Mouse (Mus musculus) liver, embryonic 11.5 days (tissue): ENCODE data around the gene Hapln4. TPM values are rescaled to one million over a fixed set of nuclear protein-coding genes. Genes with fewer than 3 reads are reported as not detected.

Experiments used
- ATAC-seq: fragments of 200-750 bp; cut with Nextera tagmentation; replicated peaks from 2 replicates; pipeline ENCODE4 v1.8.0; 2017; ENCODE audit warnings: moderate number of reproducible peaks, mild to moderate bottlenecking, moderate TSS enrichment, moderate library complexity; ENCODE audit not compliant: low FRiP score
- DNase-seq: peaks from one replicate; pipeline ENCODE4 v3.0.0-alpha.2; 2017; ENCODE audit warnings: low spot score
- H3K27ac ChIP-seq: fragments of 300-500 bp; sonication (generic); 2 replicates; pipeline ENCODE4 v1.5.1; 2014; ENCODE audit warnings: mild to moderate bottlenecking, low read depth, low read length, control low read depth
- H3K27me3 ChIP-seq: fragments of 300-500 bp; sonication (generic); replicated peaks from 2 replicates; pipeline ENCODE4 v1.6.1; 2014; ENCODE audit warnings: low read length, mixed read lengths; ENCODE audit not compliant: control insufficient read depth, insufficient read depth
- H3K36me3 ChIP-seq: fragments of 300-500 bp; sonication (generic); 2 replicates; pipeline ENCODE4 v1.6.1; 2014; ENCODE audit warnings: mild to moderate bottlenecking, low read length, moderate library complexity, mixed read lengths; ENCODE audit not compliant: control insufficient read depth, insufficient read depth
- H3K4me1 ChIP-seq: fragments of 300-500 bp; sonication (generic); replicated peaks from 2 replicates; pipeline ENCODE4 v1.6.1; 2014; ENCODE audit warnings: low read length, mixed read lengths; ENCODE audit not compliant: control insufficient read depth, insufficient read depth
- H3K4me2 ChIP-seq: fragments of 300-500 bp; sonication (generic); 2 replicates; pipeline ENCODE4 v1.6.1; 2014; ENCODE audit warnings: mild to moderate bottlenecking, control low read depth, moderate library complexity
- H3K4me3 ChIP-seq: fragments of 300-500 bp; sonication (generic); 2 replicates; pipeline ENCODE4 v1.5.1; 2014; ENCODE audit warnings: low read depth, low read length, control low read depth
- H3K9ac ChIP-seq: fragments of 300-500 bp; sonication (generic); 2 replicates; pipeline ENCODE4 v1.6.1; 2014; ENCODE audit warnings: low read depth, low read length, control low read depth
- H3K9me3 ChIP-seq: fragments of 300-500 bp; sonication (generic); 2 replicates; pipeline ENCODE4 v1.6.1; 2016; ENCODE audit warnings: low read length, inconsistent platforms, mixed read lengths; ENCODE audit not compliant: control insufficient read depth
- WGBS: fragments of 180-500 bp; shearing (Covaris S2); extraction: QIAGEN DNeasy Blood & Tissue Kit; methylation state at CpG from one replicate; pipeline ENCODE4 v1.1.7; 2014; 5-methylcytosine and 5-hydroxymethylcytosine counted together
- polyA plus RNA-seq: library from polyadenylated mRNA; unstranded; fragments of >200 nt; fragmentation: Nextera tagmentation; extraction: Ambion mirVana; gene quantifications from 2 replicates; pipeline ENCODE4 v1.2.1, GENCODE M21; 2014

Hapln4 gene
- polyA plus RNA-seq, 1 experiment from 2014 or later, result 0.27 TPM

DNA sequence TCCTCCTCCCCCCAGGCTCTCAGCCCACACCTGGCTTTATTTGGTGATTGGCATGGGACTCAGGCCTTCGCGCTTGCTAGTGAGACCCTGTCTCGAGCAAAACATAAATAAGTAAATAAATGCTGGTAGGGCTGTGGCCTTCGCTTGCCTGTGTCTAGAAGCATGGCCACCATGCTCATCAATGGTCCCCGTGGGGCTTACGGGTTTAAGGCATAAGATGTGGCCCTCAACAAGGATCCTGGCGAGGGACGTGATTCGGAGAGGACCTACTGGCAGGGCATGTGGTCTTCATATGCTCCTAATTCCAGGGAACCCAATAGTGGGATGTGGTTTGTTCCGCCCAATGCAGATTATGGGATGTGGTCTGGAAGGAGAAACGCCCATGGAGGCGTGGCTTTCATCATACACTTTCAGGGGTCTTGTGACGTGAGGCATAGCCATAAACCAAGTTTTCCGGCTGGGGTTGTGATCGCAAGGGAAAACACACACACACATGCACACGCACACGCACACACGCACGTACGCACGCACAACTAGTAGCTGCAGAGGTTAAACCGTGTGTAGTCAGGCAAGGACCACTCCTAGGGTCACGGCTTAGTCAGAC lies 28.0 kb downstream of the Hapln4 start:
- H3K4me2 ChIP-seq, result no peak overlapping the region
- no peak overlapping the region for H3K27ac ChIP-seq
- no peak for DNase-seq
- peaks cover 78% of the 10 kb centered on the region for H3K27me3 ChIP-seq
- H3K9ac ChIP-seq, result no peak overlapping the region
- no peaks in the 10 kb centered on the region for H3K36me3 ChIP-seq
- WGBS, result 46% methylated on average over 23 of the region's 23 CpGs
- no peak for ATAC-seq
- no peaks in the 10 kb centered on the region for H3K4me1 ChIP-seq
- no peaks in the 10 kb centered on the region for H3K9me3 ChIP-seq
- no peak overlapping the region for H3K4me3 ChIP-seq

DNA sequence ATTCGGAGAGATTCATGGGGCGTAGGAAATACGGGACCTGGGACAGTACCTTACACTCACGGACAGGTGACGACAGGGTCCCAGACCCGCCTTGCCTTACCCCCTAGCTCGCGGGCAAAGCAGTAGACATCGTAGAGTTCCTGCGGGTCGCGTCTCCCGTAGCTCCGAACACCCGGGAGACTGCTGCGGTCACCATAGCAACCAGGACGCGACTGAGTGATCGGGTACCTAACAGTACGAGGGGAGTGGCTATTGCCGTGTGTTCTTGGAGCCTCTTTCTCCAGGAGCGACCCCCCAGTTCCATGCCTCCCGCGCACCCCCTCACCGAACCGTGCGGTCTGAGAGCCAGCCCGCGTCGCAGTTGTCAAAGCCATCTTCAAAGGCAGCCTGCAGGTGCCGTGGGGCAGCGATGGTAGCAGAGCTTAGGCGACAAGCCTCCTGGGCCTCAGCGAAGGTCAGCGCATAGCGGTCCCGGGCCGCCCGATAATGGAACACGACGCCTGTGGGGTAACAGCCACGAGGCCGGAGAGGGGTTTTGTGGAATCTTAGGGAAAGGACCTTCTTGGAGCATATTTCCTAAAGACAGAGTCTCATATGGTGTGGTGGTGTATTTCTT lies 29.3 kb downstream of the Hapln4 start:
- 11% methylated on average over 43 of the region's 43 CpGs for WGBS
- Histone ChIP-seq H3K36me3 (no peaks in the 10 kb centered on the region), H3K27me3 (peaks cover 88% of the 10 kb centered on the region), H3K27ac (no peak overlapping the region), H3K4me2 (no peak overlapping the region), H3K4me3 (no peak overlapping the region), H3K9me3 (no peaks in the 10 kb centered on the region), H3K4me1 (no peaks in the 10 kb centered on the region), H3K9ac (no peak overlapping the region)
- no peak for DNase-seq
- no peak for ATAC-seq

DNA sequence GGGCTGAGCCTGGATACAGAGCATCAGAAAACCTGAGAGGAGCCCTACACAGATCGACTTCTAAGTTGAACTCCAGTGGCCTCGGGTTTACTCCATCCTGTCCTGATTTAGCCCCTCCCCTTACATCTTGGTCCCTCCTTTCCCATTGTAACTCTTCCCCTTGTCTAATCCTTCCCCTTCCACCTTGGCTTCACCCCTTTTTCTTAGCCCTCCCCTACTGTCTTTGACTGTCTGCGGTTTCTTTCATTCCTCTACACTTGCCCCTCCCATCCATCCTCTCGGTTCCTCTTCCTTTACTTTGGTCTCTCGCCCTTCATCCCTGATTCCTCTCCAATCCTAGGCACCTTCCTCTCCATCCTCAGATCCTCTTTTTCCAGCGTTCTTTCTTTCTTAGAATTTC lies 31.2 kb downstream of the Hapln4 start:
- H3K27ac ChIP-seq, result no peak overlapping the region
- no peaks in the 10 kb centered on the region for H3K9me3 ChIP-seq
- no peak for DNase-seq
- H3K4me3 ChIP-seq, result no peak overlapping the region
- 25% methylated on average over 6 of the region's 6 CpGs for WGBS
- no peak overlapping the region for H3K4me2 ChIP-seq
- H3K9ac ChIP-seq, result no peak overlapping the region
- no peaks in the 10 kb centered on the region for H3K4me1 ChIP-seq
- peaks cover 99% of the 10 kb centered on the region for H3K27me3 ChIP-seq
- no peak for ATAC-seq
- H3K36me3 ChIP-seq, result no peaks in the 10 kb centered on the region

DNA sequence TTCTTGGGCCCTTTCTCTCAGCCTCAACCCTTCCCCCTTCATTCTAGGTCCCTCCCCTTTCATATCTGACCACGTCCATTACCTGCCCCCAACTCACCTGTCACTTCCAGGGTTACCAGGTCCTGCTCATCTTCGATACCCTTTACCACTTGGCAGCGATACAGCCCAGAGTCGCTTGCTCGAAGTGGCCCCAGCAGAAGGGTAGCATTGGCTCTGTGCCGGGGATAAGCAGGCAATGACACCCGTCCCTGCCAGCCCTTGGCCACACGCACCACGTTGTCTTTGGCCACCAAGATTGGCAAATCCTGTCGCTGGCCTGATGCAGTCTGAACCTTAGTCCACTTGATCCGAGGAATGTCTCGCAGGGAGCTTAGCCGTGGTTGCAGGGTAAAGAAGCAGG lies 31.6 kb downstream of the Hapln4 start:
- H3K9ac ChIP-seq, result no peak overlapping the region
- no peaks in the 10 kb centered on the region for H3K9me3 ChIP-seq
- no peaks in the 10 kb centered on the region for H3K4me1 ChIP-seq
- H3K4me3 ChIP-seq, result no peak overlapping the region
- peaks cover 99% of the 10 kb centered on the region for H3K27me3 ChIP-seq
- no peak overlapping the region for H3K4me2 ChIP-seq
- H3K27ac ChIP-seq, result no peak overlapping the region
- H3K36me3 ChIP-seq, result no peaks in the 10 kb centered on the region
- WGBS, result 61% methylated on average over 13 of the region's 13 CpGs
- ATAC-seq (no peak), DNase-seq (no peak)

DNA sequence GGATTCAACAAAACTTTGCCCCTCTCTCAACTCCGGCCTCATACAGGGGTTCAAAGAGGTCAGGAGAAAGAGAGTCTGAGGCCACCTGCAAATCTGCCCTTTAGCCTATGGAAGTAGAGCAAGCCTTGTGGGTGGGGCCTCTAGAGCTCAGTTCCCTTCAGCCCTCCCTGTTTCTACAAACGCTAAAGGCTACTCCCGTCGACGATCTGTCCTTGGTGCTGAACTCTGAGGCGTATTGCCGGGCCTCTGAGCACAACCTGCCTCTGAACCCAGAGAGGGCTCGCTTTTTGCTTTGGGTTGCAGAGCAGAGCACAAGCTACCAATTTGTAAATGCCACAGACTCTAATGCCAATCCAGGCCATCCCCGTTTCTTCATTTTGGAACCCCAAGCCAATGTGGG lies 34.4 kb downstream of the Hapln4 start:
- ATAC-seq (no peak), DNase-seq (peak; percentile 45)
- Histone ChIP-seq H3K4me2 (no peak overlapping the region), H3K36me3 (no peaks in the 10 kb centered on the region), H3K9ac (no peak overlapping the region), H3K27me3 (peaks cover 91% of the 10 kb centered on the region), H3K27ac (no peak overlapping the region), H3K4me3 (no peak overlapping the region), H3K9me3 (no peaks in the 10 kb centered on the region), H3K4me1 (no peaks in the 10 kb centered on the region)
- WGBS, result 6% methylated on average over 9 of the region's 9 CpGs

DNA sequence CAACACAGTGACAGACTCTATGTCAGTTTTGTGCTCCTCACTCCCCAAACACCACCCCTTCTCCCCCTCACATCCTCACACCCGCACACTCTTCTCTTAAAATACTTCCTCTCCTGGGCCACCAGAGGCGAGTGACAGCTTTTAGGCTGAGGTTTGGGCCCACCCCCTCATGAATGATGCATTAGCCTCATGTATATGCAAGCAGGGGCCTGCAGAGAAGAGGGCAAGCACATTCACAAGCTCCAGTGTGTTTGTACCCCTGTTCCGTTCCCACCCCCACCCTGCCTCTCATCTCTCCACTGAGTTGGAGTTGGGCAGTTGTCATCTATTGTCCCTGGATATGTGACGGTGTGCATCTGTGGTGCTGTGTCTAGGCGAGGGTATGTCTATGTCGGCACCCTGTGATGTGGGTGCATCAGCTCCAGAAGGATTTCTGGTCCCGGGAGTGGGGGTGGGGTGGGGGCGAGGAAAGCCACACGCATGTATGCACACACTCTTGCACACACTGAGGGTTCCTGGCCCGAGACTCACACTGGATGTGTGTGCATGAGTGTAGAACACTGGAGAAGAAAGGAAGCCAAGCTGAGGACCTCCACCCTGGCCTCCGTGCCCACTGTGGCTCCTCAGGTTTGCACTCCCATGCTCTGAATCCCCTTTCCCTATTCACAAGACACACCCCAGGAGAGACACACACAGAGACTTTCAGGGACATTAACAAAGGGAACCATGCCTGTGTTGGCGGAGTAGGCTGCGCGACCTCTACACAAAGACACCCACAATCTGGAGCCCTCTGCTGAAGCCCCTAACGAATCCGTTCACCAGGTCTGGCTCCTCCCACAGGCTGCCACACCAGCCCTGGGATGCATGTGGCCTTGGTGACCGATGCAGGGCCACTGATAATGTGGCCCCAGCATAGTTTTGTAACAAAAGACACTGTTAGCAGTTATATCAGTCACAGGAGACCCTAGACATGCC lies 35.8 kb downstream of the Hapln4 start:
- whole genome bisulfite sequencing, result 19% methylated on average over 17 of the region's 17 CpGs
- ATAC-seq, result no peak

DNA sequence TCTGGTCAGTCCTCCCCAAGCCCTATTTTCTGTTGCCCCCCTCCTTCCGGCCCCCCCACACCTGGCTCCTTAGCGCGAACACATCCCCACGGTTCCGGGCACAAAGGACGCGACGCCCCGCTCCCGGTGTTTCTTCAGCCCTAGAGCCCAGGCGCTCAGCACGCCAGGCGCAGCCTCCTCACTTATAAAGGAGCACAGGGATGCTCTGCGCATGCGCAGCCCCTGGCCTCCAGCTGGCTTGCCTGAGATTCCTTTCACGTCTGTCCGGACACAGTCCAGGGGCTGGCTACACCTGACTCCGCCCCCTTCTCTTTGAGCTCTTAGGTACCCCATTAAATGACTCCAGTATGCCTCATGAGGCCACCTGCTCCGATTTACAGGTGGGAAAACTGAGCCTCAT lies 37.4 kb downstream of the Hapln4 start, which contains the start of gene Ncan:
Gene Ncan (minus strand): TSS at position 207 of the 400 bp plus-strand sequence.
- no peak within 1 kb of the TSS for H3K9ac ChIP-seq
- H3K4me1 ChIP-seq, result no peaks in the 10 kb centered on the region
- DNase-seq (no peak), ATAC-seq (no peak)
- H3K36me3 ChIP-seq, result no peaks in the 10 kb centered on the region
- WGBS, result 6% methylated on average over 19 of the region's 19 CpGs
- no peaks in the 10 kb centered on the region for H3K9me3 ChIP-seq
- no peak within 1 kb of the TSS for H3K4me3 ChIP-seq
- H3K4me2 ChIP-seq, result no peak within 1 kb of the TSS
- H3K27ac ChIP-seq, result no peak within 1 kb of the TSS
- peaks cover 60% of the 10 kb centered on the region for H3K27me3 ChIP-seq

More for the DNA sequence above, 35.8 kb downstream of the Hapln4 start:
- Histone ChIP-seq H3K4me3 (no peak overlapping the region), H3K9me3 (no peaks in the 10 kb centered on the region), H3K4me2 (no peak overlapping the region), H3K27me3 (peaks cover 77% of the 10 kb centered on the region), H3K27ac (no peak overlapping the region), H3K36me3 (no peaks in the 10 kb centered on the region), H3K4me1 (no peaks in the 10 kb centered on the region), H3K9ac (no peak overlapping the region)
- DNase-seq, result no peak

DNA sequence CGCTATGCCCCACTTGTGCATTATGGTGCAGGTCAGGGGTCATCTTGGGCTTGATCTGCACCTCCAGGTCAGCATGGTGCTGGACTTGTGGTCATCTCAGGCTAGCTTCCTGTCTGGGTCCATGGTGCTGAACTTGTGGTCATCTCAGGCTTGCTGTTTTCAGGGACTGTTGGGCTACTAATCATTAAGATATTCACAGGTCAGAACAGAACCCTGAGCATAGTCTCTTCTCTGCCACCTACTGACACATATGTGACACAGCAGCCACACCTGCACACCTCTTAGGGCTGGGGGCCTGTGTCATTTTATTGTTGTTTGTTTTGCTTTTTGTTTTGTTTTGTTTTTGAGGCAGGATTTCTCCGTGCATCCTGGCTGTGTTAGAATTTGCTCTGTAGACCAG lies 39.6 kb downstream of the Hapln4 start:
- Histone ChIP-seq H3K4me3 (no peak overlapping the region), H3K36me3 (no peaks in the 10 kb centered on the region), H3K27me3 (peaks cover 40% of the 10 kb centered on the region), H3K27ac (no peak overlapping the region), H3K4me2 (no peak overlapping the region), H3K9me3 (no peaks in the 10 kb centered on the region), H3K4me1 (no peaks in the 10 kb centered on the region), H3K9ac (no peak overlapping the region)
- WGBS, result 56% methylated on average over 2 of the region's 2 CpGs
- DNase-seq (no peak), ATAC-seq (no peak)
